Mouse (Mus musculus): Measurements from ENCODE around the gene Hsd17b14.
A peak's percentile ranks its signal among the peaks of the same experiment; 100 is the strongest.

The Hsd17b14 gene

GRCm38 (mm10) chr7:45567112-45567779, 12.6 kb downstream of the Hsd17b14 start:
- DNase-seq (ENCODE audit: extremely low spot score, low spot score) = no peak

GRCm38 (mm10) chr7:45567780-45568516, 13.3 kb downstream of the Hsd17b14 start:
- peak; percentile 89 for DNase-seq (ENCODE audit: extremely low spot score, low spot score)

- no peak for DNase-seq (ENCODE audit: extremely low spot score, low spot score)
Observed at GRCm38 (mm10) chr7:45568601-45569473, 14.1 kb downstream of the Hsd17b14 start.

GRCm38 (mm10) chr7:45570103-45570741, 15.5 kb downstream of the Hsd17b14 start, which contains the start of gene Bcat2:
TSS of gene Bcat2 (plus strand) at chr7:45570153.
- DNase-seq (ENCODE audit: extremely low spot score, low spot score) = peak; percentile 75

GRCm38 (mm10) chr7:45571966-45572365, 17.3 kb downstream of the Hsd17b14 start:
- no peak for DNase-seq (ENCODE audit: extremely low spot score, low spot score)

GRCm38 (mm10) chr7:45573954-45574353, 19.3 kb downstream of the Hsd17b14 start:
- DNase-seq (ENCODE audit: extremely low spot score, low spot score) = no peak

GRCm38 (mm10) chr7:45574472-45575379, 20.0 kb downstream of the Hsd17b14 start:
- no peak for DNase-seq (ENCODE audit: extremely low spot score, low spot score)

- no peak for DNase-seq (ENCODE audit: extremely low spot score, low spot score)
Observed at GRCm38 (mm10) chr7:45585923-45586322, 31.2 kb downstream of the Hsd17b14 start.

- no peak for DNase-seq (ENCODE audit: extremely low spot score, low spot score)
Observed at GRCm38 (mm10) chr7:45587631-45588592, 33.2 kb downstream of the Hsd17b14 start.

GRCm38 (mm10) chr7:45589173-45589572, 34.5 kb downstream of the Hsd17b14 start:
- DNase-seq (ENCODE audit: extremely low spot score, low spot score) = peak; percentile 87

- DNase-seq (ENCODE audit: extremely low spot score, low spot score) = no peak
Observed at GRCm38 (mm10) chr7:45589898-45590297, 35.2 kb downstream of the Hsd17b14 start.

- DNase-seq (ENCODE audit: extremely low spot score, low spot score) = no peak
Observed at GRCm38 (mm10) chr7:45590874-45591273, 36.2 kb downstream of the Hsd17b14 start.

GRCm38 (mm10) chr7:45591880-45592279, 37.2 kb downstream of the Hsd17b14 start:
- DNase-seq (ENCODE audit: extremely low spot score, low spot score) = no peak

- peak; percentile 60 for DNase-seq (ENCODE audit: extremely low spot score, low spot score)
Observed at GRCm38 (mm10) chr7:45593118-45593815, 38.6 kb downstream of the Hsd17b14 start.

GRCm38 (mm10) chr7:45595176-45595575, 40.5 kb downstream of the Hsd17b14 start:
- no peak for DNase-seq (ENCODE audit: extremely low spot score, low spot score)

- no peak for DNase-seq (ENCODE audit: extremely low spot score, low spot score)
Observed at GRCm38 (mm10) chr7:45596107-45596506, 41.4 kb downstream of the Hsd17b14 start.

GRCm38 (mm10) chr7:45597013-45597412, 42.3 kb downstream of the Hsd17b14 start:
- no peak for DNase-seq (ENCODE audit: extremely low spot score, low spot score)

GRCm38 (mm10) chr7:45597527-45597926, 42.8 kb downstream of the Hsd17b14 start:
- no peak for DNase-seq (ENCODE audit: extremely low spot score, low spot score)
